Mouse (Mus musculus) adrenal gland, postnatal 25 days (tissue): ENCODE measurements around the gene Apoc2. TPM values are rescaled to one million over a fixed set of nuclear protein-coding genes. Genes with fewer than 3 reads are reported as not detected.
A peak's percentile ranks its signal among the peaks of the same experiment; 100 is the strongest.

Experiments used
- DNase-seq: peaks from one replicate; pipeline ENCODE4 v3.0.0; 2021; ENCODE audit warnings: mixed read lengths
- total RNA-seq: library from RNA; stranded (reverse); gene quantifications from 2 replicates; pipeline ENCODE4 v1.2.3, GENCODE M21; 2021

The Apoc2 gene
- total RNA-seq, 1 experiment from 2014 or later = not detected

GRCm38 (mm10) chr7:19628536-19629360, 49.0 kb downstream of the Apoc2 start:
- peak; percentile 94 for DNase-seq

- DNase-seq = no peak
Observed at GRCm38 (mm10) chr7:19628192-19628535, 49.6 kb downstream of the Apoc2 start.

GRCm38 (mm10) chr7:19627721-19628120, 50.0 kb downstream of the Apoc2 start:
- no peak for DNase-seq

DNA sequence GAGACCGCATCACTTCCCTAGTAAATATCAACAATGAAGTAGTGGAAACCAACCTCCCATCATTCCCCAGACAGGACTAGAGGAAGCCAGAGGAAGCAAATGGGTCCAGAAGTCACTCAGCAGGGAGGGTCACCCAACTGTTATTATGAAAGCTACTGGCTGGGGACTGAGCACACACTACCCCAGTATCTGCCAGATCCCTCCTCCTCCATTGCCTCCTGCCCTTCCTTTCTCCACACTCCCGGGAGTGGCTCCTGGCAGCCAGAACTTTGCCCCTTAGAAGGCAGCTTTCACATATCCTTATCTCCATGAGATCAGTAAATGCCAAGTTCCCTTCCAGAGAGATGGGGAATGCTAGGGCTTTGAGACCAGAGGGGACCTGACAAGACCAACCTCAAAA, 54.3 kb downstream of the Apoc2 start:
- no peak for DNase-seq

- DNase-seq = no peak
Observed at GRCm38 (mm10) chr7:19622241-19622640, 55.5 kb downstream of the Apoc2 start.

Other genes starting within 250 kb of the Apoc2 start
- 56.0 and 69.2 TPM in 2 replicates for gene Mark4, start 219.1 kb downstream of the Apoc2 start, total RNA-seq
- 31.9 and 38.0 TPM in 2 replicates for gene Exoc3l2, start 214.6 kb downstream of the Apoc2 start, total RNA-seq
- gene Bloc1s3, start 169.6 kb downstream of the Apoc2 start, total RNA-seq = 13.0 and 15.9 TPM in 2 replicates
- gene Trappc6a, start 169.5 kb downstream of the Apoc2 start, total RNA-seq = 76.5 and 92.1 TPM in 2 replicates
- gene Nkpd1, start 160.1 kb downstream of the Apoc2 start, total RNA-seq = not detected in 2 replicates
- 74.4 and 81.6 TPM in 2 replicates for gene Ppp1r37, start 114.9 kb downstream of the Apoc2 start, total RNA-seq
- 0.62 and 0.73 TPM in 2 replicates for gene Zfp296, start 100.7 kb downstream of the Apoc2 start, total RNA-seq
- 75.6 and 93.0 TPM in 2 replicates for gene Gemin7, start 100.3 kb downstream of the Apoc2 start, total RNA-seq
- 57.4 and 67.6 TPM in 2 replicates for gene Clasrp, start 73.5 kb downstream of the Apoc2 start, total RNA-seq
- 25.6 and 32.3 TPM in 2 replicates for gene Relb, start 48.5 kb downstream of the Apoc2 start, total RNA-seq
- 148 and 159 TPM in 2 replicates for gene Clptm1, start 12.9 kb downstream of the Apoc2 start, total RNA-seq
- 1.0 and 3.9 TPM in 2 replicates for gene Gm44805, start 3.5 kb upstream of the Apoc2 start, total RNA-seq
- gene Apoc4, start 3.5 kb upstream of the Apoc2 start, total RNA-seq = 86.9 and 90.9 TPM in 2 replicates
- gene Apoc1, start 14.7 kb upstream of the Apoc2 start, total RNA-seq = 1,269 and 1,513 TPM in 2 replicates
- 714 and 971 TPM in 2 replicates for gene Apoe, start 21.2 kb upstream of the Apoc2 start, total RNA-seq
- 96.1 and 115 TPM in 2 replicates for gene Tomm40, start 37.5 kb upstream of the Apoc2 start, total RNA-seq
- gene Nectin2, start 72.5 kb upstream of the Apoc2 start, total RNA-seq = 62.3 and 66.9 TPM in 2 replicates
- 37.2 TPM in 2 replicates for gene Bcam, start 93.1 kb upstream of the Apoc2 start, total RNA-seq
- 0.55 TPM in 1 of 2 replicates, not detected in the other for gene Cblc, start 118.9 kb upstream of the Apoc2 start, total RNA-seq
- gene Bcl3, start 144.8 kb upstream of the Apoc2 start, total RNA-seq = 26.5 and 34.5 TPM in 2 replicates
- 0.55 and 1.6 TPM in 2 replicates for gene Gm19345, start 174.1 kb upstream of the Apoc2 start, total RNA-seq
- gene Ceacam16, start 183.4 kb upstream of the Apoc2 start, total RNA-seq = not detected in 2 replicates
- gene Ceacam19, start 210.0 kb upstream of the Apoc2 start, total RNA-seq = not detected in 2 replicates
- 31.6 and 34.1 TPM in 2 replicates for gene Pvr, start 243.2 kb upstream of the Apoc2 start, total RNA-seq